In the genomic region with DNA sequence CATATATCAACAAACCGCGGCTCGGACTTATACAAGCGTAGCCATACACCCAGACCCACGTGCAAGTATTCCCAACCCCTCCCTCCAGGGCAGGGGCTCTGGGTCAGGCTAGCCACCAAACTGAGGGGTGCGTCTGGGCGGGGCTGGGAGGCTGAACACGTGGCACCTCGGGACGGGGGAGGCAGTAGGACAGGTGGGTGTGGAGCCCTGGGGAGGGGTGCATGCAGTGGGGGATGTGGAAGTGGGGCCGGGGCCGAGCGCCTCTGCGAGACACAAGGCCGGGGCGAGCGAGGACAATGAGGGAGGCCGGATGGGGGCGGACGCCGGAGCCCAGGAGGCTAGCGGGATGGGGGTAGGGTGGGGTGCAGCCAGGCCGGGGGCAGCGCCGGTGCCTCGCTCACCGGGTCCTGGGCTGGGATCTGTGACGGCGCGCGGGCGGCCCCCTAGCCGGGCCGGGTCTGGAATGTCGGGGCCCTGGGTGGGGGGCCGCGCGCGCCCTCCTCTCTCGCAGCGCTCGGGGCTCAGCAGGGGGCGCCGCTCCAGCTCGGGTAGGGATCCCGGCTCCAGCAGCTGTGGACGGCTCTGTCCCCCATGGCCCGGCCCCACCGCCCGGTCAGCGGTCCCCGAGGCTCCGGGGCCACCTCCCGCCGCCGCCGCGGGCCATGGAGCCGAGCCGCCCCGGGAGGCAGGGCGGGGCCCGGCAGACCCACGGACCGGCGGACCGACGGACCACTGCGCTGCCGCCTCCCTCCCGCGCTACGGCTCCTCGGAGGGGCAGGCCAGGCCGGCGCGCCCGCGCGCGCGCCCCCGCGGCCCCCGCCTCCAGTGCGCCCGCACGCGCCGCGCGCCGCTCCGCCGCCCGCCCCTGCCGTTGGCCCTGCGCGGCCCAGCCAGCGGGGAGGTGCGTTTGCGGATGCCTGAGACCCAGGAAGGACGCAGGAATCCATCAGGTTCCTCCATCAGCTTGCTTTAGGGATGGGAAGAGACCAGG, we compare ENCODE assay signal across 8 mouse cellular contexts. TPM values are rescaled to one million over a fixed set of nuclear protein-coding genes. Genes with fewer than 3 reads are reported as not detected.
DNase-seq lines count a peak whose midpoint lies in the region; ATAC-seq and TF ChIP-seq lines count a peak whose summit lies in the region.

B4galt2 (minus strand) TSS at position 787 of the 991 bp plus-strand sequence.

- H3K4me1 ChIP-seq in lung, adult 2 months (ENCODE audit: control insufficient read depth, insufficient read depth, low read length): peaks cover 9% of the 10 kb centered on the region
- peaks cover 43% of the 10 kb centered on the region for H3K4me1 ChIP-seq in hindbrain, embryonic 14.5 days (replicated peaks; ENCODE audit: control insufficient read depth, insufficient read depth, low read length)
- peaks cover 81% of the 10 kb centered on the region for H3K4me1 ChIP-seq in midbrain, embryonic 13.5 days (replicated peaks)

- intact Hi-C loops in left cerebral cortex, postnatal 14 days (cut with DNase I): no loop called here

- peak within 1 kb of the TSS; percentile 92 for H3K4me2 ChIP-seq in hindbrain, embryonic 14.5 days (replicated peaks)
- peak within 1 kb of the TSS; percentile 88 for H3K4me2 ChIP-seq in midbrain, embryonic 13.5 days (replicated peaks)

- no peaks in the 10 kb centered on the region for H3K27me3 ChIP-seq in hindbrain, embryonic 14.5 days (ENCODE audit: control insufficient read depth, insufficient read depth, low read length)
- H3K27me3 ChIP-seq in midbrain, embryonic 13.5 days: no peaks in the 10 kb centered on the region

- no peak for TF ChIP-seq CTCF in lung, adult 2 months (IDR thresholded peaks at IDR 0.05; ENCODE audit: insufficient read depth, low read length)

- 3% methylated on average over 75 of the region's 103 CpGs for WGBS in lung, adult 2 months
- 0% methylated on average over 66 of the region's 103 CpGs for WGBS in hindbrain, embryonic 14.5 days
- WGBS in midbrain, embryonic 13.5 days: under 1% methylated on average over 97 of the region's 103 CpGs

- peak within 1 kb of the TSS; percentile 81 for H3K27ac ChIP-seq in hindbrain, embryonic 14.5 days
- H3K27ac ChIP-seq in midbrain, embryonic 13.5 days: peak within 1 kb of the TSS; percentile 84

- peak within 1 kb of the TSS; percentile 57 for H3K4me3 ChIP-seq in lung, adult 2 months (replicated peaks; ENCODE audit: extremely low read depth, low read depth, low read length)
- H3K4me3 ChIP-seq in hindbrain, embryonic 14.5 days (replicated peaks; ENCODE audit: low read length): peak within 1 kb of the TSS; percentile 86
- peak within 1 kb of the TSS; percentile 83 for H3K4me3 ChIP-seq in midbrain, embryonic 13.5 days (replicated peaks)

- H3K36me3 ChIP-seq in hindbrain, embryonic 14.5 days (replicated peaks; ENCODE audit: control insufficient read depth, insufficient read depth): peaks cover 47% of the 10 kb centered on the region
- peaks cover 41% of the 10 kb centered on the region for H3K36me3 ChIP-seq in midbrain, embryonic 13.5 days

- peak within 1 kb of the TSS; percentile 94 for H3K9ac ChIP-seq in hindbrain, embryonic 14.5 days
- H3K9ac ChIP-seq in midbrain, embryonic 13.5 days (replicated peaks): peak within 1 kb of the TSS; percentile 94

- peak; percentile 62 for ATAC-seq in hindbrain, embryonic 14.5 days (ENCODE audit: low FRiP score)
- ATAC-seq in midbrain, embryonic 13.5 days: peak; percentile 44

- TF ChIP-seq POLR2A in lung, adult 2 months (IDR thresholded peaks at IDR 0.05; ENCODE audit: borderline replicate concordance, extremely low read depth, low read depth, low read length): no peak

- no peaks in the 10 kb centered on the region for H3K9me3 ChIP-seq in hindbrain, embryonic 14.5 days (ENCODE audit: control insufficient read depth, low read length)
- H3K9me3 ChIP-seq in midbrain, embryonic 13.5 days: no peaks in the 10 kb centered on the region

- DNase-seq in lung, adult 2 months: peak; percentile 48
- DNase-seq in lung, postnatal 25 days (ENCODE audit: low spot score): no peak
- peak; percentile 71 for DNase-seq in cerebellum, adult 9-10 months
- DNase-seq in frontal cortex, postnatal 10 days (ENCODE audit: low spot score in 2 of 2): peak; percentile 49 to 75
- peak; percentile 72 for DNase-seq in hindbrain, embryonic 14.5 days (ENCODE audit: low spot score)
- DNase-seq in left cerebral cortex, postnatal 14 days (ENCODE audit: low spot score in 2 of 2): peak in 1 of 2 experiments; percentile 71
- peak; percentile 65 for DNase-seq in testis, postnatal 14 days (ENCODE audit: low spot score)

RNA-seq across cellular contexts. Expression of gene B4galt2, which starts in this region (rescaled TPM):
- 22.3 and 23.4 TPM in 2 replicates for polyA plus RNA-seq in lung, adult 2 months (2012; rRNA removed)
- polyA plus RNA-seq in hindbrain, embryonic 14.5 days (2014; fragmentation: Nextera tagmentation; extraction: Ambion mirVana): 78.0 and 81.4 TPM in 2 replicates
- total RNA-seq in left cerebral cortex, postnatal 14 days (2021): 100 to 1,000 TPM; 136 to 144 TPM
- polyA plus RNA-seq in midbrain, embryonic 13.5 days (2015; fragmentation: Nextera tagmentation; extraction: Ambion mirVana): 42.7 and 42.8 TPM in 2 replicates
